Mouse (Mus musculus): Measurements from ENCODE around the gene Tpt1. TPM values are rescaled to one million over a fixed set of nuclear protein-coding genes. Genes with fewer than 3 reads are reported as not detected.
A peak's percentile ranks its signal among the peaks of the same experiment; 100 is the strongest.

The Tpt1 gene
- polyA plus RNA-seq, 1 experiment from 2014 or later, result 883 TPM

DNA sequence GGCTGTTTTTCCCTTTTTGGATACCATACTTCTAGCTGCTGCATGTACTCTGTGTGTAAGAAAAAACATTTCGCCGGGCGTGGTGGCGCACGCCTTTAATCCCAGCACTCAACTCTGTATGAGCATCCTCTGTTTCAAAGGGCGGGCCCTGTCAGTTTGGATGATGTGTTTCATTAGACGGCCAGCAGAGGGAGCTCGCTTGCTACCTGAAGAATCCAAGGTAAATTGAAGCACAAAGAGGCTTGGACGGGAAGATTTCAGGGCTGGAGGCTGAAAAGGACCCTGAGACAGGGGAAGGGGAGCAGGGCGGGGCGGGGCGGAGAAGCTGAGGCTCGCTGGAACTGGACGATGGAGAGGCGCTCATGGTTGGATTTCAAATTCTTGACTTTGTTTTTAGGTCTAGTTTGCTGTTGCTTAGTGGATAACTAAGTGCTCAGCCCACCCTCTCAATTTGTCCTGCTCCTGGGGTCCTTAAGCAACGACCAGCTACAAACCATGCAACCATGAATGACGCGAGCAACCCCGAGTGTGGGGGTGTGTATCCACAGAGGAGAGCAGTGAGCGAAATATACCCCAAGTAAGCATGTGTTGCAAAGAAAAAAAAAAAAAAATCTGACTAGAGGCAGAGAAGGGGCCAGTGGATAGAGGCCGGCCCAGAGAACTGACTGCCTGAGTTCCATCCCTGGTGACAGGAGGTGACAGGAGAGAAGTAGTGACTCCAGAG, 31.6 kb downstream of the Tpt1 start:
- Histone ChIP-seq H3K4me3 (replicated peaks; ENCODE audit: low read depth, low read length) (no peak overlapping the region), H3K4me2 (ENCODE audit: low read length) (peak overlapping the region; percentile 43), H3K36me3 (ENCODE audit: control insufficient read depth, insufficient read depth, low read length) (no peaks in the 10 kb centered on the region), H3K27ac (replicated peaks; ENCODE audit: low read depth, low read length) (0 out of 2 replicates have a peak overlapping the region, but pooled peaks have one; percentile 16), H3K9ac (replicated peaks; ENCODE audit: low read length) (no peak overlapping the region), H3K9me3 (ENCODE audit: control insufficient read depth, low read length) (no peaks in the 10 kb centered on the region), H3K27me3 (ENCODE audit: control insufficient read depth, insufficient read depth, low read length) (no peaks in the 10 kb centered on the region), H3K4me1 (ENCODE audit: control insufficient read depth, insufficient read depth, low read length) (no peaks in the 10 kb centered on the region)
- peak; percentile 94 for DNase-seq
- 9% methylated on average over 21 of the region's 21 CpGs for WGBS
- ATAC-seq (ENCODE audit: low FRiP score, low TSS enrichment), result peak; percentile 76

- ATAC-seq (ENCODE audit: low FRiP score, low TSS enrichment) (no peak), DNase-seq (no peak)
- H3K4me2 ChIP-seq (ENCODE audit: low read length), result no peak overlapping the region
- no peaks in the 10 kb centered on the region for H3K36me3 ChIP-seq (ENCODE audit: control insufficient read depth, insufficient read depth, low read length)
- H3K4me3 ChIP-seq (replicated peaks; ENCODE audit: low read depth, low read length), result no peak overlapping the region
- WGBS, result 68% methylated on average over 3 of the region's 3 CpGs
- no peaks in the 10 kb centered on the region for H3K27me3 ChIP-seq (ENCODE audit: control insufficient read depth, insufficient read depth, low read length)
- H3K4me1 ChIP-seq (ENCODE audit: control insufficient read depth, insufficient read depth, low read length), result 0 out of 2 replicates have a peak, but pooled peaks cover 6% of the 10 kb centered on the region
- H3K9me3 ChIP-seq (ENCODE audit: control insufficient read depth, low read length), result no peaks in the 10 kb centered on the region
- H3K27ac ChIP-seq (replicated peaks; ENCODE audit: low read depth, low read length), result no peak overlapping the region
- no peak overlapping the region for H3K9ac ChIP-seq (replicated peaks; ENCODE audit: low read length)
These were observed 32.4 kb downstream of the Tpt1 start for GRCm38 (mm10) chr14:75877297-75877696.

DNA sequence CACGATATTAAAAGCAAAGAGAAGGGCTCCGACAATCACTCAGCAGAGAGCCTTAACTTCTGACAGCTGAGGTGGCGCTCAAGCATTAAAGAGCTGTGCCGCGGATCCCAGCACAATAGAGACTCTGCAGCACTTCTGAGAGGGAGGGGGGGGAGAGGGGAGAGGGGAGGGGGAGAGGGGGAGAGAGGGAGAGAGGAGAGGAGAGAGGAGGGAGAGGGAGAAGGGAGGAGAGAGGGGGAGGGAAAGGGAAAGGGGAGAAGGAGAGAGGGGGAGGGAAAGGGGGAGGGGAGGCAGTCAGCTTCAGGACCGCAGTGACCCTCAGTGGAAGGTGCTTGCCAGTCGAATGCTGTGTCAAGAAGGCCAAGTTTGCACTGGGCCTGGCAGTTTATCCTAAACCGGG, 34.1 kb downstream of the Tpt1 start:
- Histone ChIP-seq H3K36me3 (ENCODE audit: control insufficient read depth, insufficient read depth, low read length) (no peaks in the 10 kb centered on the region), H3K4me3 (replicated peaks; ENCODE audit: low read depth, low read length) (no peak overlapping the region), H3K27ac (replicated peaks; ENCODE audit: low read depth, low read length) (0 out of 2 replicates have a peak overlapping the region, but pooled peaks have one; percentile 41), H3K9ac (replicated peaks; ENCODE audit: low read length) (no peak overlapping the region), H3K4me2 (ENCODE audit: low read length) (peak overlapping the region; percentile 32; the same call in 1 of the 2 replicates), H3K27me3 (ENCODE audit: control insufficient read depth, insufficient read depth, low read length) (no peaks in the 10 kb centered on the region), H3K9me3 (ENCODE audit: control insufficient read depth, low read length) (no peaks in the 10 kb centered on the region), H3K4me1 (ENCODE audit: control insufficient read depth, insufficient read depth, low read length) (0 out of 2 replicates have a peak, but pooled peaks cover 10% of the 10 kb centered on the region)
- WGBS, result 10% methylated on average over 8 of the region's 8 CpGs
- DNase-seq, result peak; percentile 66
- ATAC-seq (ENCODE audit: low FRiP score, low TSS enrichment), result no peak

- DNase-seq (no peak), ATAC-seq (ENCODE audit: low FRiP score, low TSS enrichment) (no peak)
- Histone ChIP-seq H3K4me3 (replicated peaks; ENCODE audit: low read depth, low read length) (no peak overlapping the region), H3K36me3 (ENCODE audit: control insufficient read depth, insufficient read depth, low read length) (no peaks in the 10 kb centered on the region), H3K4me1 (ENCODE audit: control insufficient read depth, insufficient read depth, low read length) (0 out of 2 replicates have a peak, but pooled peaks cover 10% of the 10 kb centered on the region), H3K27ac (replicated peaks; ENCODE audit: low read depth, low read length) (no peak overlapping the region), H3K27me3 (ENCODE audit: control insufficient read depth, insufficient read depth, low read length) (no peaks in the 10 kb centered on the region), H3K9ac (replicated peaks; ENCODE audit: low read length) (no peak overlapping the region), H3K9me3 (ENCODE audit: control insufficient read depth, low read length) (no peaks in the 10 kb centered on the region), H3K4me2 (ENCODE audit: low read length) (no peak overlapping the region)
- 38% methylated on average over 4 of the region's 4 CpGs for WGBS
These were observed 37.0 kb downstream of the Tpt1 start for GRCm38 (mm10) chr14:75881856-75882255.

DNA sequence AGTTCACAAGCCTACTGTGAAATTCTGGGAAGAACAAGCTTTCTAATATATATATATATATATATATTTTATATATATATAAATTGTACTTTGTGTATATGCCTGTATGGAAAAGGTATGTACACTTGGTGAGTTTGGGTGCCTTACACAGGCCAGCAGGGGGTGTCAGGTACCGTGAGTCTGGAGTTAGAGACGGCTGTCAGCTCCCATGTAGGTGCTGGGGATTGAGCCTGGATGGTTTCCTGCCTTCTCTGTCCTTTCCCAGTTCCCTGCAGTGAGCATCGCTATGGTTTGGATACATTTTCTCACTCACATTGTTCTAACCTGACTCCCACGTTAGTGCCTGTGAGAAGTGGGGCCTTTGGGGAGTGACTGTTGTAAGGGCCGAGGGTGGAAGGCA, 38.4 kb downstream of the Tpt1 start:
- Histone ChIP-seq H3K9ac (replicated peaks; ENCODE audit: low read length) (no peak overlapping the region), H3K4me1 (ENCODE audit: control insufficient read depth, insufficient read depth, low read length) (0 out of 2 replicates have a peak, but pooled peaks cover 10% of the 10 kb centered on the region), H3K27me3 (ENCODE audit: control insufficient read depth, insufficient read depth, low read length) (no peaks in the 10 kb centered on the region), H3K4me2 (ENCODE audit: low read length) (no peak overlapping the region), H3K36me3 (ENCODE audit: control insufficient read depth, insufficient read depth, low read length) (no peaks in the 10 kb centered on the region), H3K4me3 (replicated peaks; ENCODE audit: low read depth, low read length) (no peak overlapping the region), H3K27ac (replicated peaks; ENCODE audit: low read depth, low read length) (no peak overlapping the region), H3K9me3 (ENCODE audit: control insufficient read depth, low read length) (no peaks in the 10 kb centered on the region)
- 75% methylated on average over 5 of the region's 5 CpGs for WGBS
- ATAC-seq (ENCODE audit: low FRiP score, low TSS enrichment) (no peak), DNase-seq (no peak)

DNA sequence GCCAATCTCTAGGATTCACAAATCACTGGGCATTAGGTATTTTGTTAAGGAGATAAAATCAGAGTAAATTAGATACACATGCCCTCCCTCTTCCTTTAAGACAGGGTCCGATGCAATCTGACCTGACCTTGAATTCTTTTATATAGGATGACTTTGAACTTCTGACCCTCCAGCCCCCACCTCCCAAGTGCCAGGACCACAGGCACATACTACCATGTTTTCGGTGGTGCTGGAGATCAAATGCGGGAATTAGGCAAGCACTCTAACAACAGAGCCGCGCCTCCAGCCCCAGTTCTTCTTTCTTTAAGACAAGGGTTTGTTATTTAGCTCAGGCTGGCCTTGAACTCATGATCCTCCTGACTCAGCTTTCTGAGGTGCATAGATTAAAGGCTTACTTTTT, 39.0 kb downstream of the Tpt1 start:
- 83% methylated on average over 5 of the region's 5 CpGs for WGBS
- no peak overlapping the region for H3K4me2 ChIP-seq (ENCODE audit: low read length)
- H3K4me1 ChIP-seq (ENCODE audit: control insufficient read depth, insufficient read depth, low read length), result 0 out of 2 replicates have a peak, but pooled peaks cover 10% of the 10 kb centered on the region
- no peak for ATAC-seq (ENCODE audit: low FRiP score, low TSS enrichment)
- no peak overlapping the region for H3K27ac ChIP-seq (replicated peaks; ENCODE audit: low read depth, low read length)
- H3K27me3 ChIP-seq (ENCODE audit: control insufficient read depth, insufficient read depth, low read length), result no peaks in the 10 kb centered on the region
- no peak overlapping the region for H3K4me3 ChIP-seq (replicated peaks; ENCODE audit: low read depth, low read length)
- no peaks in the 10 kb centered on the region for H3K9me3 ChIP-seq (ENCODE audit: control insufficient read depth, low read length)
- no peak for DNase-seq
- H3K9ac ChIP-seq (replicated peaks; ENCODE audit: low read length), result no peak overlapping the region
- no peaks in the 10 kb centered on the region for H3K36me3 ChIP-seq (ENCODE audit: control insufficient read depth, insufficient read depth, low read length)

DNA sequence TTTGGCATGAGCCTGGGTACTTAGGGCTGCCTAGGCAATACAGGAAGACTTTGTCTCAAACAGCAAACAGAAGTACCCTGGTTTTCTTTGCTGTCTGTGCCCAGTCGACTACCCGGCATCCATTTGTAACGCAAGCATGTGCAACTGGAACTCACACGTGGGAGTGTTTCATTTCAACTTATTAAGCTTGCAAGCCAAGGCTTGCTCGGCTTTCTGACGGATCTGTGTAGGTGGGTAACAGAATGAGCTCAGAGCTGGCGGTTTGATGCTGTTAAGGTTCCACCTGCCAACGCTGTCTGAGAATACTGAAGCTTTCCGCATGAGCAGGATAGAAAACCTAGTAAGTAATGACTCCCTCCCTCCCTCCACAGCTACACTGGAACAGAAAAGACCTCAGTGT, 47.2 kb downstream of the Tpt1 start:
- no peak for DNase-seq
- H3K4me1 ChIP-seq (ENCODE audit: control insufficient read depth, insufficient read depth, low read length), result no peaks in the 10 kb centered on the region
- H3K27me3 ChIP-seq (ENCODE audit: control insufficient read depth, insufficient read depth, low read length), result no peaks in the 10 kb centered on the region
- H3K9ac ChIP-seq (replicated peaks; ENCODE audit: low read length), result no peak overlapping the region
- ATAC-seq (ENCODE audit: low FRiP score, low TSS enrichment), result no peak
- H3K9me3 ChIP-seq (ENCODE audit: control insufficient read depth, low read length), result no peaks in the 10 kb centered on the region
- H3K4me2 ChIP-seq (ENCODE audit: low read length), result no peak overlapping the region
- no peak overlapping the region for H3K4me3 ChIP-seq (replicated peaks; ENCODE audit: low read depth, low read length)
- H3K36me3 ChIP-seq (ENCODE audit: control insufficient read depth, insufficient read depth, low read length), result peaks cover 10% of the 10 kb centered on the region
- H3K27ac ChIP-seq (replicated peaks; ENCODE audit: low read depth, low read length), result no peak overlapping the region
- WGBS, result 87% methylated on average over 9 of the region's 9 CpGs
